Mouse (Mus musculus): ENCODE measurements at regions not wholly inside any gene's neighbourhood (a gene's known extent, or its start where the extent isn't known, plus 50 kb on each side); places are given as distances from the start of the nearest gene placed in this dataset.

- dilution Hi-C loops (cut with MboI; ENCODE audit: extremely low pct_ligation_motif_present, extremely low pct_unique_long_range_greater_than_20kb, low sequenced_read_pairs) = no loop called here
- no peaks in the 10 kb centered on the region for H3K9me3 ChIP-seq (replicated peaks; ENCODE audit: low read length)
- no peaks in the 10 kb centered on the region for H3K36me3 ChIP-seq (replicated peaks in 1 of 2; ENCODE audit: control insufficient read depth in 1 of 2, insufficient read depth in 1 of 2, low read length in 1 of 2)
- H3K4me2 ChIP-seq (ENCODE audit: insufficient read depth, low read depth, poor library complexity, severe bottlenecking) = no peak overlapping the region
- no peak overlapping the region for H3K9ac ChIP-seq (ENCODE audit: insufficient read depth, low read depth)
- no peak overlapping the region for H3K4me3 ChIP-seq (replicated peaks in 1 of 3; ENCODE audit: low read depth in 2 of 3, low read length in 2 of 3, poor library complexity in 1 of 3)
- TF ChIP-seq POLR2AphosphoS2 (IDR thresholded peaks at IDR 0.05; ENCODE audit: low read depth, low read length) = no peak
- TF ChIP-seq MYC (IDR thresholded peaks at IDR 0.05; ENCODE audit: low read depth, low read length) = no peak
- TF ChIP-seq CTCF (conservative IDR thresholded peaks at IDR 0.05 in 1 of 2, IDR thresholded peaks at IDR 0.05 in 1 of 2; ENCODE audit: low read depth in 2 of 2, low read length in 2 of 2) = no peak
- no peak for TF ChIP-seq SIN3A (IDR thresholded peaks at IDR 0.05; ENCODE audit: low read length)
- TF ChIP-seq TBP (conservative IDR thresholded peaks at IDR 0.05; ENCODE audit: low read depth, low read length) = no peak
- TF ChIP-seq ZKSCAN1 (IDR thresholded peaks at IDR 0.05; ENCODE audit: borderline replicate concordance, low read depth, low read length) = no peak
- TF ChIP-seq ZC3H11A (IDR thresholded peaks at IDR 0.05; ENCODE audit: low read depth, low read length) = no peak
- no peak for TF ChIP-seq E2F4 (IDR thresholded peaks at IDR 0.05; ENCODE audit: insufficient replicate concordance, low read depth, low read length)
- no peak for TF ChIP-seq RCOR1 (conservative IDR thresholded peaks at IDR 0.05; ENCODE audit: low read depth, low read length)
- no peak for TF ChIP-seq ETS1 (conservative IDR thresholded peaks at IDR 0.05; ENCODE audit: low read depth, low read length)
- no peak for TF ChIP-seq USF1 (IDR thresholded peaks at IDR 0.05; ENCODE audit: low read depth, low read length)
- no peak for TF ChIP-seq HCFC1 (IDR thresholded peaks at IDR 0.05; ENCODE audit: low read depth, low read length)
- no peak for TF ChIP-seq JUND (conservative IDR thresholded peaks at IDR 0.05; ENCODE audit: low read depth, low read length)
- TF ChIP-seq EP300 (IDR thresholded peaks at IDR 0.05; ENCODE audit: low read length) = no peak
- no peak for TF ChIP-seq IRF4 (IDR thresholded peaks at IDR 0.05; ENCODE audit: low read depth, low read length)
- TF ChIP-seq MXI1 (IDR thresholded peaks at IDR 0.05; ENCODE audit: low read depth, low read length) = no peak
- no peaks in the 10 kb centered on the region for H3K79me2 ChIP-seq (replicated peaks; ENCODE audit: control insufficient read depth, extremely low read depth, insufficient read depth, poor library complexity, severe bottlenecking)
- no peaks in the 10 kb centered on the region for H3K27me3 ChIP-seq (replicated peaks)
- no peak overlapping the region for H3K27ac ChIP-seq (ENCODE audit: insufficient read depth, low read depth)
- H3K4me1 ChIP-seq (ENCODE audit: control insufficient read depth in 1 of 2, insufficient read depth in 2 of 2) = no peaks in the 10 kb centered on the region
- no peak for DNase-seq (ENCODE audit: extremely low read depth)
- in situ Hi-C loops (cut with MboI; ENCODE audit: low pct_ligation_motif_present, low pct_unique_long_range_greater_than_20kb, low sequenced_read_pairs) = no loop called here
These were observed 158.9 kb upstream of the Adamts16 start for GRCm38 (mm10) chr13:71000422-71001008.

GRCm38 (mm10) chr13:70993522-70993921, 151.9 kb upstream of the Adamts16 start:
- peaks cover 0 to 3% of the 10 kb centered on the region in 2 experiments; a peak in 1 of 4 replicates for H3K4me1 ChIP-seq (ENCODE audit: control insufficient read depth in 1 of 2, insufficient read depth in 2 of 2)
- H3K27me3 ChIP-seq (replicated peaks) = no peaks in the 10 kb centered on the region
- no peak overlapping the region for H3K27ac ChIP-seq (ENCODE audit: insufficient read depth, low read depth)
- no peak overlapping the region for H3K9ac ChIP-seq (ENCODE audit: insufficient read depth, low read depth)
- TF ChIP-seq USF1 (IDR thresholded peaks at IDR 0.05; ENCODE audit: low read depth, low read length) = no peak
- TF ChIP-seq HCFC1 (IDR thresholded peaks at IDR 0.05; ENCODE audit: low read depth, low read length) = no peak
- no peak for TF ChIP-seq RCOR1 (conservative IDR thresholded peaks at IDR 0.05; ENCODE audit: low read depth, low read length)
- TF ChIP-seq RAD21 (IDR thresholded peaks at IDR 0.05; ENCODE audit: low read depth, low read length) = peak; percentile 33
- TF ChIP-seq GABPA (IDR thresholded peaks at IDR 0.05; ENCODE audit: insufficient replicate concordance, low read depth, low read length) = no peak
- no peak for TF ChIP-seq JUND (conservative IDR thresholded peaks at IDR 0.05; ENCODE audit: low read depth, low read length)
- no peak for TF ChIP-seq NELFE (IDR thresholded peaks at IDR 0.05; ENCODE audit: low read depth, low read length)
- no peak for TF ChIP-seq ELF1 (IDR thresholded peaks at IDR 0.05; ENCODE audit: low read depth, low read length)
- TF ChIP-seq ZMIZ1 (IDR thresholded peaks at IDR 0.05; ENCODE audit: low read depth, low read length) = no peak
- TF ChIP-seq CTCF (conservative IDR thresholded peaks at IDR 0.05 in 1 of 2, IDR thresholded peaks at IDR 0.05 in 1 of 2; ENCODE audit: low read depth in 2 of 2, low read length in 2 of 2) = peak in 1 of 2 experiments; percentile 42; a peak in 2 of 4 replicates
- TF ChIP-seq JUN (IDR thresholded peaks at IDR 0.05; ENCODE audit: insufficient read depth, low read depth, low read length) = no peak
- TF ChIP-seq ZKSCAN1 (IDR thresholded peaks at IDR 0.05; ENCODE audit: borderline replicate concordance, low read depth, low read length) = no peak
- no peak for TF ChIP-seq E2F4 (IDR thresholded peaks at IDR 0.05; ENCODE audit: insufficient replicate concordance, low read depth, low read length)
- TF ChIP-seq SMC3 (IDR thresholded peaks at IDR 0.05; ENCODE audit: low read depth, low read length) = peak; percentile 25; the same call in 1 of the 2 replicates
- no peak for DNase-seq (ENCODE audit: extremely low read depth)
- no peaks in the 10 kb centered on the region for H3K9me3 ChIP-seq (replicated peaks; ENCODE audit: low read length)
- H3K4me2 ChIP-seq (ENCODE audit: insufficient read depth, low read depth, poor library complexity, severe bottlenecking) = no peak overlapping the region
- no peaks in the 10 kb centered on the region for H3K36me3 ChIP-seq (replicated peaks in 1 of 2; ENCODE audit: control insufficient read depth in 1 of 2, insufficient read depth in 1 of 2, low read length in 1 of 2)
- no peak overlapping the region for H3K4me3 ChIP-seq (replicated peaks in 1 of 3; ENCODE audit: low read depth in 2 of 3, low read length in 2 of 3, poor library complexity in 1 of 3)
- in situ Hi-C loops (cut with MboI; ENCODE audit: low pct_ligation_motif_present, low pct_unique_long_range_greater_than_20kb, low sequenced_read_pairs) (loop anchor here (10.0 kb wide), 1 partner anchor 349 kb away; no protein-coding TSS in a partner anchor), dilution Hi-C loops (cut with MboI; ENCODE audit: extremely low pct_ligation_motif_present, extremely low pct_unique_long_range_greater_than_20kb, low sequenced_read_pairs) (no loop called here)
- H3K79me2 ChIP-seq (replicated peaks; ENCODE audit: control insufficient read depth, extremely low read depth, insufficient read depth, poor library complexity, severe bottlenecking) = no peaks in the 10 kb centered on the region

Measured in CH12.LX (cell line).